Mouse (Mus musculus): ENCODE results near the gene Derl3.

Derl3 gene

DNA sequence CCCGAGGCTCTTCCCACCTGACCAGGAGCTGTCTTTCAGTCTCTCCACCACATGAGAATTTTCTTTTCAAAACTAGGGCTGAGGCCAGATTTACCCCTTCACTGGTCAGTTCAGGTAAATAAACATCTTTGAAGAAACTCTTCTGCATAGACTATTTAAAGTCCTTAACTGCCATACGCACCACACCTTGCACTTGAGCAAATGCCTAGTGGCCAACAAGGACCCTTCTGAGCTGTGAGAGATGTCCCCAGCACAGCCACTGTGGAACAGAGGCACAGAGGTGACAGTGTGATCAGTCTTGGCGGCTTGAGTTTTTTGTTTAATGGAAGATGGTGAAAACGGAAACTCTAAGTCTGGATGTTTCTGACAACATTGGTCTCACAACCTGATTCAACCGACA is 25.8 kb downstream of the Derl3 start:
- no peak for DNase-seq

DNA sequence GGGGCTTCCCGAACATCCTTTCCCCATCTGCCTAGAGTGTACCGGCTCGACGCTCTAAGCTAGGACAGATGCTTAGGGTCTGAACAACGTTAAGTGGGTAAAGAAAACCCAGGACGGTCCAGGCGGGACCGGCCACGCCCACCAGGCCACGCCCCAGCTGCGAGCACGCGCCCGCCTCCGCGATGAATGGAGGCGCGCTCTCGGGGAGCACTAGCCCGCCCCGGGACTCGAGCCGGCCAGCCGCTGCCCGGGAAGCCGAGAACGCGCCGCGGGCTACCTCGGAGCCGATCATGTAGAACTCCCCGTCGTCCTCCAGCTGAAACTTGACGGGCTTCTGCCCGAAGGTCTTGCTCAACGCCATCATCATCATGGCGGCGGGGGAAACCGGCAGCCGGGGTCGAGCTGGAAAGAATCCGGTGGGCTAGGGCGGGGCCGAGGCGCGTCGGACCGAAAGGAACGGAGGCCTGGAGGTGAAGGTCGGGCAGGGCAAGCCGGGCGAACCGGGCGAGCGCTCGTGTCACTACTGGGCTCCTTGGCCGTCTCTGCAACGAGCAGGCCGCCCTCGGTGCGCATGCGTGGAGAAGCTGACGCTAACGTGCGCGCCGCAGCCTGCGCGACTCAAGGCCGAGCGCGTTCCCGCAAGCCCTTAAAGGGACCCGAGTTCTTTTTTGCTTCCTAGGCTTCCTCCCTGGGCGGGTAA is 28.0 kb downstream of the Derl3 start, which contains the start of gene Smarcb1:
Gene Smarcb1 (minus strand): TSS at position 592 of the 700 bp plus-strand sequence.
- DNase-seq, result peak; percentile 97 to 98

DNA sequence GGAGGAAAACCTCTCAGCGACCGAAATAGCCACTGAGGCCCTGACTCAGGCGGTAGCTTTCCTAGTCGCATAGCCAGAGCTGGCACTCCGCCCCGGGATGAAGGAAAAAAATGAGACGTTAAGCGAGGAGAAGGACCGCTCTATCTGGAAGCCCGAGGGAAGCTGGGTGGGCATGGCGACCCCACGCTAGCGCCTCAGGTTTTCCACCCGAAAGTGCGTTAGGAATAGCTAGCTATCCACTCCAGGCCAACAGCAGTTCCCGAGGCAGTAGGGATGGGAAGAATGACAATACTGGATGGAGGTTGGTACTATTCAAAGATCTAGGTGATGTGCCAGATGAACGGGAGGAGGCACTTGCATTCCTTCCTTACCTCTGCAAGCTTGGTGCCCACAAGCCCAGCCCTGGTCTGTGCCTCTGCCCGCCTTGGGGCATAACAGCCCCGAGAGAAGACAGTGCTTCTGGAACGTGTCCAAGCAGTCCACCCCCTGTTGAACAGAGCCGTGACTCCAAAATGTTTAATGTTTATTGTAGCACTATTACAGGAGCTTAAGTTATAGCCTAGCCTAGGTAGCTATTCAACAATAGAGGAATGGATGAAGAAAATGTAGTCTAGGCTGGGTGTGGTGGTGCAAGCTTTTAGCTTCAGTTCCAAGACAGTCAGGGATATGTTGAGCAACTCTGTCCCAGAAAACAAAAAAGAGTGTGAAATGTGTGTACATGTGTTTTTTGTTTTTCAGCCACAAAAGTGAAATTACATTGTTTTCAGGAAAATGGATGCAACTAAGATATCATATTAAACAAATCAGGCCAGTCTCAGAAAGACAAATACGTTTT is 28.7 kb downstream of the Derl3 start:
- peak; percentile 67 to 74 for DNase-seq

DNA sequence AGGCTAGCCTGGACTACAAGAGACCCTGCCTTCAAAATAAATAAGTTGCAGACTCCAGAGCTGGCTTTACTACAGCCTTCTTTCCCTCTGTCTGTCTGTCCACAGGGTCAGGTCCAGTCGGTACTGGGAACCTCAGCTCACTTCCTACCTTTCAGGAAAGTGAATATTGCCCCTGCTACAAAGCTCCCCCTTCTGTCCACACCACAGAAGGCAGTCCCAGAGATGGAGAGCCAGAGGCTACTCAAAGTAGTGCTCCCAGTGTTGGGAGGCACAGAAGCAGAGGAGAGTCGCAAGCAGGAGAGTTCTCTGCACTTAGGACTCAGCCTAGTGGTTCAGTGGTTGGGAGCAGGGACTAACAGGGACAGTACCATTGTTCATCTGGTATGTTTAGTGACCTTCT is 31.1 kb downstream of the Derl3 start:
- no peak for DNase-seq

DNA sequence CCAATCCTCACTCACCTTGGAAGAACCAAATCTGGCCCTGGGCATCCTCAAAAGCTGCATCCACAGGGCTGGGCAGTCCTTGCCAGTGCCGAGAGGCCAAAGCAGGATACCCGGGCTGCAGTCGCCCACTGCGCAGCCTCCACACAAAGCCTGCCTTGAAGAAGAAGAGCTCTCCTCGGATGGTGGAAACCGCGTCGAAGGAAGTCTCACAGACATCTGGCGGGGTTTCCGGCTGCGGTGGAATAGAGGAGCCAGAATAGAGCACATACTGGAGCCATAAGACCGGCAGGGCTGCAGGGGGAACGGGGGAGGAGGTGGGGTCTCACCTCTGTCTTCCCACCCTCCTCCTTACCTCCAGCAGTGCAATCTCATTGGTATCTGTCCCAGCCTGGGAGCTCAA is 33.2 kb downstream of the Derl3 start:
- no peak for DNase-seq

DNA sequence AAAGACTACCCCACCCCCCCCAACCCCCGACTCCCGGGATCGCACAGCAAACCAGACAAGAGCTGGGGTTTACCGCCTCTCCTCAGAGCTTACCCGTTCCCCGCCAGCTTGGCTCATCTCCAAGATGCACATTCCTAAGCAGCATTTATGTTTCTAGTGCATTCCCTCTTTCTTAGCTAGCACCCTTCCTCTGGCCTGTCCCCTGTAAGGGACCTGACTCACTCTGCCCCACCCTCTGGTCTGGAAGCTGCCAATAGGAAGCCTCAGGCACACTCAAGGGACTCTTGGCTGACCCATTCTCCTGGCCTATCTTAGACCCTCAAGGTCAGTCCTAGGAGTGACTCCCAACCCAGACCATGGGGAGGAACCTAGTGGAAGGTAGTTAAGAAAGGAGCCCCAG is 37.1 kb downstream of the Derl3 start:
- DNase-seq, result peak in 1 of 2 experiments; percentile 41

DNA sequence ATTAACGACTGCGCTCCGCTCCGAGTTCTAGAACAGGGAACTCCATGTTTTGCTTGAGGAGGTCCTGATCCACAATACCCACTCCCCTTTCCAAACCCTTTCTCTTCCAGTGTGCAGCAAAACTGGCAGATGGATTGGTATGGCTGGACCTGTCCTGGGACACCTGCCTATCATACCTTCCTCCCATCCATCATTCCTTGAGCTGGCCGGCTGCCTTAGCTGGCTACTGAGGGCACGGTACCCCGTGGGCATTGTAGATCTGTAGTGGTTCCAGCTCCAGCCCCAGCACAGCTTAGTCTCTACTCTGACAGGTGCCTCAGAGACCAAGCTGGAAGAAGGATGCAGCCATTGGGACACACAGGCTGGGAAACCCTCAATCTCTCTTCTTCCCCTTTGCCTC is 38.1 kb downstream of the Derl3 start:
- no peak for DNase-seq

DNA sequence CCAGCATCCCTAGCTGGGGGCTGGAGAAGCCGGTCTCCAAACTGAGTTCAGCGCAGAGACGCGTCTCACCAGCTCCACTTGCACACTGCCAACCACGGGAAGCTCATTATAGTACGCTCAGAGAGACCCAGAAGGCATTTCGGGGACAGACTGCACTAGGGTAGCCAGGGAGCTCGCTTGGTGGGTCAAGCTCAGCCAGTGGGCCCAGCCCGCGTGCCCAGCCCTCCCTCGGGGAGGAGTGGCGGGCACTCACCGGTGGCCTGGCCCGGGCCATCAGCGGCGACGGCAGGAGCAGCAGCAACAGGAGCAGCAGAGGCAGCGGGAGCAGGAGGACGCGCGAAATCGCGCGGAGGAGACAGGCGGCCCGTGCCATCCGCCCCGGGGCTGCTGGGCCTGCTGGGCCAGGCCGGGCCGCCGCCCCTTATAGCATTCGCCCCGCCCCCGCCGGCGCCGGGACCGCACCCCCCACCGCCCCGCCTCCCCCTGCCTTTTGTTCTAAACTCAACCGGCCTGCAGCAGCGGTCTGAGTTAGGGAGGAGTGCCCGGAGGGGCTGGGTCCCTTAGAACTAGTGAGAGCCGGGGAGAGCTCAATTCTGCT is 39.0 kb downstream of the Derl3 start:
- peak; percentile 41 to 45 for DNase-seq

DNA sequence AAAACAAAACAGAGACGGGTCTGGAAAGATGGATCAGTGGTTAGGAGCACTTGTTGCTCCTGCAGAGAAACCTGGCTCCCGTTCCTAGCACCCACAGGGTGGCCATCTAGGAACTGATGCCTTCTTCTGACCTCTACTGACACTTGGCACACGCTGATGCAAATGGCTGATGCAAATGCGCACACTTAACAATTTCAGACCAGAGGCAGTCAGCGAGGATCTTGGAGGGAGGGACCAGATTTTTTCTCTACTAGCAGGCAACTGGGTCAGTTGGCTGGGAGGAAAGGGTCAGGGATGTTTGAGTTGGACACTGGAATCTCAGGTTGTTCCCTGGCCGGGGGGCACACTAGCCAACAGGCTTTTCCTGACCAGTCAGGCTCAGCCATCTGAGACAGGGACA is 39.7 kb downstream of the Derl3 start, which contains the start of gene Chchd10:
Gene Chchd10 (plus strand): TSS at position 240 of the 400 bp plus-strand sequence.
- no peak for DNase-seq

DNA sequence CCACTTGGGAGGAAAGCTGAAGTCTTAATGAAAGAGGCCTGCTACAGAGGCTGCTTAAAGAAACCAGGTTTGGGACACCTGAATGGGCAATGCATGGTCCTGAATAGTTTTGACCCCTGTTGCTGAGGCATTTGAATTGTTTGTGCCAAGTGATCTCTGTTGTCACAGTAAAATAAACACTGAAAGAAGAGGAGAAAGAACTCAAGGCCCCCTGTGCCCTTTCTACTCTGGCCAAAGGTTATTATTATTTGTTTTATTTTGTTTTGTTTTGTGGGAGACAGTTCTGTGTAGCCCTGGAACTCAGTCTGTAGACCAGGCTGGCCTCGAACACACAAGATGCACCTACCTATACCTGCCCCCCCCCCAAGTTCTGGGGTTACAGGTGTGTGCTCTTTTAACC is 41.8 kb downstream of the Derl3 start:
- no peak for DNase-seq

DNA sequence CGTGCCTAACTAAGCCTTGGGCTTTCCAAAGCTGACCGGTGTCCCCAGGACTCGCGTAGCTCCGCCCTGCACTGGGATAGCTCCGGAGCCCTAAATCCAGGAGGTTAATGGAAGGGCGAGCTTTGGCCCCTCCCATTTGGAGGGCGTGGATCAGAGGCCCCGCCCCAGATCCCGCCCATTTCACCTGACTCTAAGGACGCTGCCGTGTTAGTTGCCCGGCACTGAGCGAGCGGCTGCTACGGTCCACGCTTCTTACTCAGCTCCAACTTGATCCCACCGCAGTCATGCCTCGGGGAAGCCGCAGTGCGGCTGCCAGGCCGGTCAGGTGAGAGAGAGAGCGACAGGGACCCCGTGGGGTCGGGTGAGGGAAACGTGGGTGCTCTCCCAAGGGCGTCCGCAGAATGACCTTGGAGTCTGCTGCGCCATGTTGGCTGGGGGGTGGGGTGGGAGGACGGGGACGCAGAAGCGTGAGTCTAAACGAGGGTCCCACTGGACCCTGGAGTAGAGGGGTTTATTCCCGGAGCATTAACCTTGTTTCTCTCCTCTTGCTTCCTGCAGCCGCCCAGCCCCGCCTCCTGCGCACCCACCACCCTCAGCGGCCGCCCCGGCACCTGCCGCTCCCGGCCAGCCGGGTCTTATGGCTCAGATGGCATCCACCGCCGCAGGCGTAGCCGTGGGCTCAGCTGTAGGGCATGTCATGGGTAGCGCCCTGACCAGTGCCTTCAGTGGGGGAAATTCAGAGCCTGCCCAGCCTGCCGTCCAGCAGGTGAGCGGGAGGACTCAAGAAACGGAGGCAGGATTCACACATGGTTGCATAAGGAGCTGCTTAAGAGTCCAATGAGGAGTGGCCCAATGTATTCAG is 42.7 kb downstream of the Derl3 start, which contains the start of gene Mmp11:
Gene Mmp11 (minus strand): TSS at position 817 of the 862 bp plus-strand sequence.
- DNase-seq, result peak; percentile 86 to 87

DNA sequence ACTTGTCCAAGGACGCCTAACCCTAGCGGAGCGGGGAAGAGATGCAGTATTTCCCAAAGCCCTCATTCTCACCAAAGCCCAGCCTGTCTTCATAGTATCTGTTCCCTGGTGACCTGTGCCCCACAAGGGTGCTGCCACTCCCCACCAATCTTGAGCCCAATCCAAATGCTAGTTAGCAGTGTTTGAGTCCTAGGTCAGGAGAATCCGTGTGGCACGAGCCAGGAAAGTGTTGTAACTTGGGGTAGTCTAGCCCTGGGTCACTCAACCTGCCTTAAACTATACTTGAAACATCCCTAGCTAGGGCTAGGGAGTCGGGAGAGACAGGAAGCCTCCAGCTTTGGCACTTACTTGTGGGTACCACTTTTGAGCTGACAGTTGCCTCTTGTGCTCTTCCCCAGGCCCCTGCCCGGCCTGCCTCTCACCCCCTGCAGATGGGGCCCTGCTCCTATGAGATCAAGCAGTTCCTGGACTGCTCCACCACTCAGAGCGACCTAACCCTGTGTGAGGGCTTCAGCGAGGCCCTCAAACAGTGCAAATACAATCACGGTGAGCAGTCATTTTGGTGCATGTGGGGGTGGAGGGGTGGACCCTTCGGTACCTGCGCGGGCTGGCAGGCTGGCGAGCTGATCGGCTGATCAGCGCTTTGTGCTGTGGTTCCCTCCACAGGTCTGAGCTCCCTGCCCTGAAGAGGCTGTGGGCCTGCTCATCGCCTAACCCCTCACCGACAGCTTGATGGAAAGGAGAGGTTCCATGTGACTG is 43.9 kb downstream of the Derl3 start:
- DNase-seq, result no peak

DNA sequence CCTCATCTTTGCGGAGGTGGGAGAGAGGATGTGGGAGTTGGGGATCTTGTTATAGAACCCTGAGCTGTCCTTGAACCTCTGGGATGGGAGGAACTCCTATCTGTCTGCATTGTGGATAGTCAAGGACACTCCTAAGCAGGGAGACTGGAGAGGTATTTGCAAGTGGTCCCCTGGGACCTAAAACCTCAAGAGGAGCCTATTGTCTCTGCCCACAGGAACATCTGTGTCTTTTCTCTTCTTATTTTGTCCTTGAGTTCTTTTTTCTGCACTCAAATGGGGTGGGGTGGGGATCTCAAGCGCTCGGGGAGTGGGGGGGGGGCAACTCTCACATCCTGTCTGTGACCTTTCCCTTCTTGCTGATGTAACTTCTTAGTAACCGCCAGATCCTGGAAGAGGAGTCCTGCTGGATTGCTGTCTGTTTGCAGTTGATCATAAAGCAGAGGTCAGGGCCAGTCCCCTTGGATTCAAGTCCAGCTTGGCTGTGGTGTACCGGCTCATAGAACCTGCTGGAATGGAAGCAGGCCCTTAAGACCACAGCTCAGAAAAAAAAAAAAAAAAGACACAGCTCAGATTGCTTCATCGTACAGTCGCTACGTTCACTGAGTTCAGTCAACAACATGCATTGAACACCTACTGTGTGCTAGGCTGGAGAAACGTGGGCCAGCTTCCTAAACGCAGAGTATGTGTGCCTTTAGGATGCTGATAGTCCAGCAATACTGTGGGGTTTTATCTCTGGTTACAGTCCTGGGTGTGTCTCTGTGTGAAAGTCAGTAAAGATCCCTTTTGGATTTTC is 44.8 kb downstream of the Derl3 start:
- no peak for DNase-seq

DNA sequence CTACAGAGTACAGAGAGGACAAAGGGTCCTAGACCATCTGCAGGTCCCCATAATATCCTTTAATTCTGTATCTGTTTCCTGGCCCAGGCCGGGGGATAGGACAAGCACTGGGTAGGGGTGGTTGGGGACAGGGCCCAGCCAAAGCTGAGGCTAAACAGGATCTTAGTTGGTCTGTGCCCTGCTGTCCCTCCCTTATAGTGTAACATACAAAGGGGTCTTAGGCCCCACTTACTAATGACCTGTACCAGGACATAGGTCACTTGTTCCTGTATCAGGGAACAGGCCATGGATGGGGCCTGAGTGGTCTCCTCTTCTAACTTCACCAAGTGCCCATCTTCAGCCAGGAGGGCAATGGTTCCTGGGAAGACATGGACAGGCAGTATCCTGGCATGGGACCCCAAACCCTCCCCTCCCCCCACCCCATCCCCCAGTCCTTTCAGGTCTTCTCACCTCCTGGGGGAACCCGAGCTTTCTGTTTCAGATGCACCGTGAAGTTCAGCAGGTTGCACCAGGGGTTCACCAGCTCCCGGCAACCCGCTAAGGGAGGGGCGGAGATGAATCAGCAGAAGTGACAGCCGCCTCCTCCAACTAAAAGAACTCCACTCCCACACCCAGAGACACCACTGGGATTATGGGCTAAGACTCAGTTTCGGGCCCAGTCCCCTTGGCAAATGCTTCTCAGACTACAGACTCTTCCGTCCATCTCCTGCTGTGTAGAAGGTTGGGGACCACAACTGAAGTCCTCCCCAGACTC is 46.4 kb downstream of the Derl3 start:
- DNase-seq, result no peak

DNA sequence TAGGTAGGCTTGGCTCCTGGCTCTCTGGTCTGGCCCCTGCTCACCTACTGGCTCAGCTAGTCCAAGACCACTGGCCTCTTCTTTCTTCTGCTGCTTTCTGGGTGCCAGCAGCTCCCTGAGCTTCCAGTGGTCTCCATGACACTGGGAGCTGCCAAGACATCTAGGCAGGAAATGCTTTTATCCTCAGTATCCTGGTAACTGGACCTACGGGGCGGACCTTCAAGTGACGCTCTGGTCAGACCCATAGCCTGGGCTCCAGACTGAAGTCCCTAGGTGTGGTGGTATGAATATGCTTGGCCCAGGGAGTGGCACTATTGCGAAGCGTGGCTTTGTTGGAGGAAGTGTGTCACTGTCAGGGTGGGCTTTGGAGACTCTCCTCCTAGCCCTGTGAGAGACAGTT is 47.3 kb downstream of the Derl3 start, which contains the start of gene Gm867:
Gene Gm867 (minus strand): TSS at position 153 of the 400 bp plus-strand sequence.
- no peak for DNase-seq

DNA sequence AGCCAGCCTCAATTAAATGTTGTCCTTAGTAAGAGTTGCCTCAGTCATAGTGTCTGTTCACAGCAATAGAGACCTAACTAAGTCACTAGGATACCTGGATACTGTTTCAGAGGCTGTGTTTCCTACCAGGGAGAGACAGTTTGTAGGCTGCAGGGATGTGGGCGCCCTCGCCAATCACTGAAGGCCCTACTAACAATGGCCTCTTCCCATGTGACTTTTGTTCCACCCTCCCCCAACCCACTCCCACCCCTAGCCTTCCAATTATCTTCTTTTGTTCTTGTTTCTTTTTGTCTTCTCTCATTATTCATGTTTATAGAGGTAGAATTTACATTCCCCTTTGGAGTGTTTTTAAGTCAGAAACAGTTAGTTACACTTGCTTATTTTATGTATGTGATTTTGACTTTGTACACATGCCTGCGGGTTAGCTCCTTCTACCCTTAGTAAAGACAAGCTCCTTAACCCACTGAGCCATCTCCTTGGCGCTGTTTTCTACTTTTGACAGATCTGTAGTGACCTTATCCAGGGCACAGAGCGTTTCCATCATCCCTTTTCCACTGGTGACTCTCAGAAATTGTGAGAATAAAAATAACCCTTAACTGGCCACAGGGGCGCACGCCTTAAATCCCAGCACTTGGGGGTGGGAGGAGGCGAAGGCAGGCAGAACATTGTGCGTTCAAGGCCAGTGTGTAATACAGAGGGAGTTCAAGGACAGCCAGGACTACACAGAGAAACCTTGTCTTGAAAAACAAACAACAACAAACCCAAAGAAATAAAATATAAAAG is 48.0 kb downstream of the Derl3 start:
- no peak for DNase-seq

DNA sequence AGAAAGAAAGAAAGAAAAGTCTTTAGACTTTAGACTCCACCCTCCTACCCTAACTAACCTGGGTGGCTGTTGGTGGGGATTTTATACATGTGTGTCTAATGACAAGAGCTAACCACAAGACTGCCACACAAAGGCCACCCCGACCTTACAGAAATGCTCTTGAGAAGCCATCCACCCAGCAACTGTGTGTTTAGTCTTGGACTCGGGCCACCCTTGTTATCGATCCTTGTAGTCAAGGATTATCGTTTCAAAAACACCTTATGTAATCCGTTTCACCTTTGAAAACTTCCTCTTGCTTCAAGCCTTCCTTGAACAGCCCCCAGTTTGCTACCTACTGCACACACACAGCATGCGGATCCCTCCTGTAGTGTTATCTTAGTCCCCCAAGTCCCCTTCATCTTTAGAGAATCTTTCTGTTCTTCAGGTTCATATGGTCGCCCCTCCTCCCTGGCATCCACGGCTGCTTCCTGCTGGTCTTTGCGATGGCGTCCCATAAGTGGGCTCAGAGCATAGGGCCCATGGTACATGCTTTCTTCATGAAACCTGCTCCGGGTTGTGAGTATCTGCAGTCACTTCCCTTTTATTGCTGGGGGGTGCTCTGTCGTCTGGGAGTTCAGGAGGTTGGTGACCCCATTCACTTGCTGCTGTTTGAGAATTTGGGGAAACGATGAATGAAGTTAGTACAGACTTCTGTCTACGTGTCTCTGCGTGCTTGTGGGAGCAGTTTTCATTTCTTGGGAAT is 49.7 kb downstream of the Derl3 start, which contains the start of gene Vpreb3:
Gene Vpreb3 (plus strand): TSS at position 322 of the 742 bp plus-strand sequence.
- no peak for DNase-seq

DNA sequence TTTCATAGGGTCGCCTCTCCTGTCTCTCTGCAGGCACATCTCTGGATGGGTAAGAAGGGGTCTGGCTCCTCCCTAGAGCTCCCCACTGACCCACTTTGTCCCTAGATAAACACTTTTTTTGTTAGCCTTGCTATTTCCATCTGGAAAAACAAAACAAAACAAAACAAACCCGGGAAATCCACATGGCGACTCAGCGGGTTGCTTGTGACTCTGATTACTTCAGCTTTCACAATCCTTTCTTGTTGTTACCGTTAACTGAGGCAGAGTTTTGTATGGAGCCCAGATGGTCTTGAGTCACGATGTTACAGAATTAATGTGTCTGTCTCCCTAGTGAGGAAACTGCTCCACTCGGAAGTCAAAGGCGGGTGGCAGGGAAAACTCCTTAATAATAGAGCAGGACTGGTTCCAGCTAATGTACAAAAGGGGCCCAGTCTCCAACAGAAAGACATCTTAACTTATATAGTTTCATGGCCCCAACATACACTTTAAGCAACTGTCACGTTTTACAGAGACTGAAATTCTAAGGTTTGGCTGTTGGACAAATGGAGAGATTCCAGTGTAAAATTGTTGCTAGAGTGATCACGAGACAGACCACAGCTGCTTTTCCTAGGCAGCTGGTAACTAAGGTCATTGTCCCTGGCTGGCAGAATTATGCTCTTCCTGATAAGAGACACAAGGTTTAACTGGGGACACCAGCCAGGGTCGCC is 51.0 kb downstream of the Derl3 start:
- DNase-seq, result no peak

Measured in cerebellum, postnatal 10 days (tissue).